Mouse (Mus musculus): Measurements from ENCODE around the gene Hlcs. TPM values are rescaled to one million over a fixed set of nuclear protein-coding genes. Genes with fewer than 3 reads are reported as not detected.
A peak's percentile ranks its signal among the peaks of the same experiment; 100 is the strongest.

Hlcs gene
- polyA plus RNA-seq (2012; rRNA removed) (1.3 and 1.7 TPM in 2 replicates), polyA plus RNA-seq (2014; fragmentation: Nextera tagmentation; extraction: Ambion mirVana) (1.3 TPM in 2 replicates)

GRCm38 (mm10) chr16:94313229-94314030 lies at the start of gene Hlcs:
Gene Hlcs, minus strand, starts transcription at chr16:94313571.
- TF ChIP-seq CTCF (IDR thresholded peaks at IDR 0.05; ENCODE audit: low read depth): peak; percentile 79
- no peak for TF ChIP-seq EP300 (IDR thresholded peaks at IDR 0.05; ENCODE audit: low read depth)
- H3K4me1 ChIP-seq (replicated peaks; ENCODE audit: control insufficient read depth in 2 of 2, insufficient read depth in 2 of 2, low read length in 1 of 2): peaks cover 3 to 13% of the 10 kb centered on the region in 2 experiments; a peak in 3 of 4 replicates
- peak; percentile 91 for ATAC-seq (ENCODE audit: insufficient read depth)
- H3K9me3 ChIP-seq (ENCODE audit: control insufficient read depth, low read length): no peaks in the 10 kb centered on the region
- peak; percentile 83 to 87 (median 86) for DNase-seq (ENCODE audit: low read depth in 3 of 3, low spot score in 3 of 3)
- H3K4me2 ChIP-seq (ENCODE audit: low read depth): peak within 1 kb of the TSS; percentile 83
- peak within 1 kb of the TSS; percentile 79 for H3K9ac ChIP-seq (replicated peaks)
- H3K27me3 ChIP-seq (ENCODE audit: control insufficient read depth, insufficient read depth, low read length): no peaks in the 10 kb centered on the region
- WGBS (ENCODE audit: insufficient replicate concordance): 1% methylated on average over 64 of the region's 64 CpGs
- H3K4me3 ChIP-seq (ENCODE audit: insufficient read depth in 1 of 2, low read depth in 2 of 2, low read length in 2 of 2): peak within 1 kb of the TSS; percentile 75 to 92
- H3K36me3 ChIP-seq (replicated peaks; ENCODE audit: control insufficient read depth, insufficient read depth, low read depth): no peaks in the 10 kb centered on the region
- peak within 1 kb of the TSS; percentile 80 for H3K27ac ChIP-seq

- no peaks in the 10 kb centered on the region for H3K9me3 ChIP-seq (ENCODE audit: control insufficient read depth, low read length)
- no peak overlapping the region for H3K27ac ChIP-seq
- peaks cover 0 to 10% of the 10 kb centered on the region in 2 experiments; a peak in 2 of 4 replicates for H3K4me1 ChIP-seq (replicated peaks; ENCODE audit: control insufficient read depth in 2 of 2, insufficient read depth in 2 of 2, low read length in 1 of 2)
- no peak for TF ChIP-seq CTCF (IDR thresholded peaks at IDR 0.05; ENCODE audit: low read depth)
- no peak for TF ChIP-seq EP300 (IDR thresholded peaks at IDR 0.05; ENCODE audit: low read depth)
- H3K36me3 ChIP-seq (replicated peaks; ENCODE audit: control insufficient read depth, insufficient read depth, low read depth): no peaks in the 10 kb centered on the region
- no peak for DNase-seq (ENCODE audit: low read depth in 3 of 3, low spot score in 3 of 3)
- no peak overlapping the region for H3K9ac ChIP-seq (replicated peaks)
- no peak overlapping the region for H3K4me3 ChIP-seq (ENCODE audit: insufficient read depth in 1 of 2, low read depth in 2 of 2, low read length in 2 of 2)
- 39% methylated on average over 10 of the region's 10 CpGs for WGBS (ENCODE audit: insufficient replicate concordance)
- no peak overlapping the region for H3K4me2 ChIP-seq (ENCODE audit: low read depth)
- no peak for ATAC-seq (ENCODE audit: insufficient read depth)
- H3K27me3 ChIP-seq (ENCODE audit: control insufficient read depth, insufficient read depth, low read length): no peaks in the 10 kb centered on the region
These were observed 49.0 kb upstream of the Hlcs start for GRCm38 (mm10) chr16:94362174-94362873.

- ATAC-seq (ENCODE audit: insufficient read depth) (no peak), DNase-seq (ENCODE audit: low read depth in 3 of 3, low spot score in 3 of 3) (no peak)
- H3K27me3 ChIP-seq (ENCODE audit: control insufficient read depth, insufficient read depth, low read length): no peaks in the 10 kb centered on the region
- H3K4me1 ChIP-seq (replicated peaks; ENCODE audit: control insufficient read depth in 2 of 2, insufficient read depth in 2 of 2, low read length in 1 of 2): peaks cover 0 to 10% of the 10 kb centered on the region in 2 experiments; a peak in 2 of 4 replicates
- H3K4me2 ChIP-seq (ENCODE audit: low read depth): no peak overlapping the region
- H3K9me3 ChIP-seq (ENCODE audit: control insufficient read depth, low read length): no peaks in the 10 kb centered on the region
- no peak overlapping the region for H3K4me3 ChIP-seq (ENCODE audit: insufficient read depth in 1 of 2, low read depth in 2 of 2, low read length in 2 of 2)
- WGBS (ENCODE audit: insufficient replicate concordance): 73% methylated on average over 13 of the region's 13 CpGs
- TF ChIP-seq CTCF (IDR thresholded peaks at IDR 0.05; ENCODE audit: low read depth) (no peak), EP300 (IDR thresholded peaks at IDR 0.05; ENCODE audit: low read depth) (no peak)
- H3K27ac ChIP-seq: no peak overlapping the region
- H3K9ac ChIP-seq (replicated peaks): no peak overlapping the region
- H3K36me3 ChIP-seq (replicated peaks; ENCODE audit: control insufficient read depth, insufficient read depth, low read depth): no peaks in the 10 kb centered on the region
These were observed 47.4 kb upstream of the Hlcs start for GRCm38 (mm10) chr16:94360578-94361350.

- H3K4me3 ChIP-seq (ENCODE audit: insufficient read depth in 1 of 2, low read depth in 2 of 2, low read length in 2 of 2): no peak overlapping the region
- no peaks in the 10 kb centered on the region for H3K36me3 ChIP-seq (replicated peaks; ENCODE audit: control insufficient read depth, insufficient read depth, low read depth)
- H3K4me1 ChIP-seq (replicated peaks; ENCODE audit: control insufficient read depth in 2 of 2, insufficient read depth in 2 of 2, low read length in 1 of 2): peaks cover 0 to 10% of the 10 kb centered on the region in 2 experiments; a peak in 2 of 4 replicates
- no peaks in the 10 kb centered on the region for H3K9me3 ChIP-seq (ENCODE audit: control insufficient read depth, low read length)
- ATAC-seq (ENCODE audit: insufficient read depth): peak; percentile 79
- H3K27me3 ChIP-seq (ENCODE audit: control insufficient read depth, insufficient read depth, low read length): no peaks in the 10 kb centered on the region
- DNase-seq (ENCODE audit: low read depth in 3 of 3, low spot score in 3 of 3): peak in 1 of 3 experiments; percentile 12
- no peak overlapping the region for H3K27ac ChIP-seq
- H3K4me2 ChIP-seq (ENCODE audit: low read depth): no peak overlapping the region
- whole genome bisulfite sequencing (ENCODE audit: insufficient replicate concordance): 18% methylated on average over 3 of the region's 3 CpGs
- H3K9ac ChIP-seq (replicated peaks): no peak overlapping the region
- no peak for TF ChIP-seq CTCF (IDR thresholded peaks at IDR 0.05; ENCODE audit: low read depth)
- TF ChIP-seq EP300 (IDR thresholded peaks at IDR 0.05; ENCODE audit: low read depth): peak; percentile 67
These were observed 44.7 kb upstream of the Hlcs start for GRCm38 (mm10) chr16:94358091-94358490.
